Mouse (Mus musculus) lung, embryonic 14.5 days (tissue): Measurements from ENCODE around the gene Shisa9. TPM values are rescaled to one million over a fixed set of nuclear protein-coding genes. Genes with fewer than 3 reads are reported as not detected.
A peak's percentile ranks its signal among the peaks of the same experiment; 100 is the strongest.

Experiments
- ATAC-seq: fragments of 200-750 bp; cut with Nextera tagmentation; 2 replicates; pipeline ENCODE4 v1.8.0; 2017; ENCODE audit warnings: mild to moderate bottlenecking, moderate TSS enrichment, moderate library complexity; ENCODE audit not compliant: insufficient read depth
- DNase-seq: peaks from one replicate; pipeline ENCODE4 v3.0.0-alpha.2; 2015
- H3K27ac ChIP-seq: fragments of 300-500 bp; sonication (generic); 2 replicates; pipeline ENCODE4 v1.5.1; 2014; ENCODE audit warnings: low read depth, mild to moderate bottlenecking, moderate library complexity
- H3K27me3 ChIP-seq: fragments of 300-500 bp; sonication (generic); 2 replicates; pipeline ENCODE4 v1.6.1; 2014; ENCODE audit warnings: low read length, control low read depth; ENCODE audit not compliant: insufficient read depth
- H3K36me3 ChIP-seq: fragments of 300-500 bp; sonication (generic); 2 replicates; pipeline ENCODE4 v1.6.1; 2014; ENCODE audit warnings: control low read depth; ENCODE audit not compliant: insufficient read depth
- H3K4me1 ChIP-seq: fragments of 300-500 bp; sonication (generic); 2 replicates; pipeline ENCODE4 v1.6.1; 2014; ENCODE audit warnings: antibody characterized with exemption, control low read depth; ENCODE audit not compliant: insufficient read depth
- H3K4me2 ChIP-seq: fragments of 300-500 bp; sonication (generic); 2 replicates; pipeline ENCODE4 v1.6.1; 2014; ENCODE audit warnings: mild to moderate bottlenecking
- H3K4me3 ChIP-seq: fragments of 300-500 bp; sonication (generic); 2 replicates; pipeline ENCODE4 v1.5.1; 2014; ENCODE audit warnings: low read depth, low read length
- H3K9ac ChIP-seq: fragments of 300-500 bp; sonication (generic); 2 replicates; pipeline ENCODE4 v1.6.1; 2014
- H3K9me3 ChIP-seq: fragments of 300-500 bp; sonication (generic); 2 replicates; pipeline ENCODE4 v1.6.1; 2016; ENCODE audit warnings: low read depth, low read length, control low read depth
- CTCF ChIP-seq: IDR thresholded peaks from 2 replicates; pipeline ENCODE4 v1.5.1; 2016; ENCODE audit warnings: antibody characterized with exemption, low read depth
- WGBS: fragments of 180-500 bp; shearing (Covaris S2); extraction: QIAGEN DNeasy Blood & Tissue Kit; methylation state at CpG from one replicate; pipeline ENCODE4 v1.1.7; 2014; 5-methylcytosine and 5-hydroxymethylcytosine counted together
- polyA plus RNA-seq: library from polyadenylated mRNA; unstranded; fragments of >200 nt; fragmentation: Nextera tagmentation; extraction: Ambion mirVana; gene quantifications from 2 replicates; pipeline ENCODE4 v1.2.1, GENCODE M21; 2014

Shisa9 gene
- polyA plus RNA-seq, 1 experiment from 2014 or later: 5.8 TPM

DNA sequence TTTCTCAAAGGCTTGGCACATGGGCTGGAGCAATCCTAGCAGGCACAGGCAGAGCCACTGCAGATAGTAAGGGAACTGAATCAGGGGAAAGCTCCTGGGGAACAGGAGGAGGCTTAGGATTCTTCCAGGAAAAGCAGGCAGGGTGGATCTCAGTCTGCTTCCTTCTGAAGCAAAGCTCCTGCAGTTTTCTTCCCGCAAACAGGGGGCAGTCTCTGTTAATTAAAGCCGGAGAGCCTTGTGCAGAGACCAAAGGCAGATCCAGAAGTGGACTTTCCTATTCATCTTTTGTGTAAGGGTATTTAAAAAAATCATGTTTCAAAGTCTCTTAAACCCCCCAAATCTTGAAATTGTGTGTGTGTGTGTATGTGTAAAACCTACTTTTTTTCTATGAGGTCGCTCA lies 3.1 kb upstream of the Shisa9 start:
- ATAC-seq (no peak), DNase-seq (peak; percentile 81)
- no peaks in the 10 kb centered on the region for H3K36me3 ChIP-seq
- peak; percentile 68 for TF ChIP-seq CTCF
- H3K27me3 ChIP-seq: peaks cover 48% of the 10 kb centered on the region
- H3K4me1 ChIP-seq: no peaks in the 10 kb centered on the region
- H3K27ac ChIP-seq: no peak overlapping the region
- no peak overlapping the region for H3K4me3 ChIP-seq
- no peak overlapping the region for H3K9ac ChIP-seq
- no peak overlapping the region for H3K4me2 ChIP-seq
- H3K9me3 ChIP-seq: no peaks in the 10 kb centered on the region
- 13% methylated on average over 3 of the region's 3 CpGs for WGBS

- Histone ChIP-seq H3K4me1 (no peaks in the 10 kb centered on the region), H3K36me3 (no peaks in the 10 kb centered on the region), H3K9ac (no peak overlapping the region), H3K9me3 (no peaks in the 10 kb centered on the region), H3K27ac (no peak overlapping the region), H3K4me3 (peak overlapping the region; percentile 58), H3K27me3 (peaks cover 63% of the 10 kb centered on the region), H3K4me2 (peak overlapping the region; percentile 96)
- TF ChIP-seq CTCF: no peak
- WGBS: 2% methylated on average over 25 of the region's 25 CpGs
- ATAC-seq: no peak
- DNase-seq: peak; percentile 33
These were observed 752 bp upstream of the Shisa9 start for GRCm38 (mm10) chr16:11983106-11983615.

- no peaks in the 10 kb centered on the region for H3K36me3 ChIP-seq
- no peak overlapping the region for H3K27ac ChIP-seq
- peak; percentile 73 for ATAC-seq
- H3K9ac ChIP-seq: peak overlapping the region; percentile 46
- H3K4me3 ChIP-seq: peak overlapping the region; percentile 58
- peak; percentile 61 for DNase-seq
- H3K4me2 ChIP-seq: peak overlapping the region; percentile 96
- peaks cover 66% of the 10 kb centered on the region for H3K27me3 ChIP-seq
- no peaks in the 10 kb centered on the region for H3K9me3 ChIP-seq
- no peaks in the 10 kb centered on the region for H3K4me1 ChIP-seq
- under 1% methylated on average over 66 of the region's 76 CpGs for WGBS
- TF ChIP-seq CTCF: no peak
These were observed 418 bp downstream of the Shisa9 start for GRCm38 (mm10) chr16:11984271-11984791.

DNA sequence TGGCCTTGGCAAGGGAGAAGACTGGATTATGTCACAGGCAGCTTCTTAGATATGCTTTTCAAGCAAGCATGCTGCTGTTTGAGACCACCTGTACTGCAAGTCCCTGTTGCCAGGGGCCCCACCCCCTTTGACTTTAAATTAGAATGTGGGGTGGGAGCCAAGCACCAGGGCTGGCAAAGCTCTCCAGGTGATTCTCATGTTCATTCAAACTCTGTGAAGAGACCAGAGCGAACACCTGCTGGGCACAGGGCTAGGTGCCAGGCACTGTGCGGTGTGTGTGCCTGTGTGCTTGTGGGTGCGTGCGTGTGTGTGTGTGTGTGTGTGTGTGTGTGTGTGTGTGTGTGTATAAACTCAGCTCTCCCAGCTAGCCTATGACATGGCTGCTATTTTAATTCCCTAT lies 3.1 kb downstream of the Shisa9 start:
- no peak overlapping the region for H3K4me3 ChIP-seq
- WGBS: 84% methylated on average over 4 of the region's 4 CpGs
- H3K4me2 ChIP-seq: no peak overlapping the region
- TF ChIP-seq CTCF: no peak
- no peak overlapping the region for H3K9ac ChIP-seq
- H3K4me1 ChIP-seq: no peaks in the 10 kb centered on the region
- ATAC-seq: no peak
- H3K9me3 ChIP-seq: no peaks in the 10 kb centered on the region
- DNase-seq: no peak
- no peak overlapping the region for H3K27ac ChIP-seq
- H3K36me3 ChIP-seq: no peaks in the 10 kb centered on the region
- peaks cover 55% of the 10 kb centered on the region for H3K27me3 ChIP-seq

DNA sequence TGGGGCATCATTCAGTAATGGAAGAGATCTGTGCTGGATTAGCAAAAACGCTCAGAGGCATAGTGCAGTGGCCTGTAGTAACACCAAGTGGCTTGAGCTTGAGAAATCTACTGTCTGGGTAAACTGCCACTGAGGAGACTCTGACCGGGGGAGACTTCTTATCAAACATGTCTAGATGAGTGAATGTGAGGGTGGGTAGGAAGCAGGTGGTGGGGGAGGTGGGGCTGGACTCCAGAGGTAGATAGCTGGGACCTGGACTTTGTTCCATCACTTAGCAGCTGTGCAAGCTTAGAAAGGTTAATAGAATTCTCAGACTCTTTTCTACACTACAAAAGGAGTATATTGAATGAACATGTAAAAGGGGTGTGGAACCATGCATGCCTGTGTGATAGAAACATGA lies 21.3 kb downstream of the Shisa9 start:
- Histone ChIP-seq H3K27me3 (no peaks in the 10 kb centered on the region), H3K27ac (no peak overlapping the region), H3K9ac (no peak overlapping the region), H3K4me3 (no peak overlapping the region), H3K36me3 (no peaks in the 10 kb centered on the region), H3K4me1 (no peaks in the 10 kb centered on the region), H3K4me2 (no peak overlapping the region), H3K9me3 (no peaks in the 10 kb centered on the region)
- no peak for DNase-seq
- 57% methylated on average over 2 of the region's 2 CpGs for WGBS
- no peak for ATAC-seq
- TF ChIP-seq CTCF: no peak

GRCm38 (mm10) chr16:12010136-12010535 lies 26.2 kb downstream of the Shisa9 start:
- 75% methylated on average over 3 of the region's 3 CpGs for WGBS
- TF ChIP-seq CTCF: no peak
- DNase-seq (no peak), ATAC-seq (no peak)
- Histone ChIP-seq H3K4me1 (no peaks in the 10 kb centered on the region), H3K9me3 (no peaks in the 10 kb centered on the region), H3K27me3 (no peaks in the 10 kb centered on the region), H3K9ac (no peak overlapping the region), H3K36me3 (no peaks in the 10 kb centered on the region), H3K27ac (no peak overlapping the region), H3K4me2 (no peak overlapping the region), H3K4me3 (no peak overlapping the region)

GRCm38 (mm10) chr16:12012747-12013146 lies 28.8 kb downstream of the Shisa9 start:
- no peaks in the 10 kb centered on the region for H3K27me3 ChIP-seq
- H3K4me1 ChIP-seq: no peaks in the 10 kb centered on the region
- H3K4me3 ChIP-seq: no peak overlapping the region
- ATAC-seq (peak; percentile 66; the same call in 1 of the 2 replicates), DNase-seq (peak; percentile 80)
- H3K36me3 ChIP-seq: no peaks in the 10 kb centered on the region
- no peak overlapping the region for H3K4me2 ChIP-seq
- no peak for TF ChIP-seq CTCF
- 40% methylated on average over 2 of the region's 2 CpGs for WGBS
- H3K9ac ChIP-seq: no peak overlapping the region
- H3K9me3 ChIP-seq: no peaks in the 10 kb centered on the region
- no peak overlapping the region for H3K27ac ChIP-seq
